Mouse (Mus musculus) adrenal gland, postnatal 10 days (tissue): Measurements from ENCODE around the gene Tnfaip1. TPM values are rescaled to one million over a fixed set of nuclear protein-coding genes. Genes with fewer than 3 reads are reported as not detected.
"Not testable (repeated sequence)": the region's sequence is repeated elsewhere in the genome, so short reads cannot be mapped to it uniquely, and the experiment has no call there.

Experiments used
- DNase-seq: peaks from one replicate; pipeline ENCODE4 v3.0.0; 2021; ENCODE audit warnings: mixed read lengths
- total RNA-seq, 2 experiments: library from RNA; stranded (reverse); gene quantifications; 2 replicates each; pipeline ENCODE4 v1.2.3; 2021

The Tnfaip1 gene
- total RNA-seq, 2 experiments from 2014 or later = 52.2 to 55.1 TPM

GRCm38 (mm10) chr11:78540358-78540757 is 4.2 kb upstream of the Tnfaip1 start:
- peak; percentile 48 for DNase-seq

GRCm38 (mm10) chr11:78536690-78537084 is 555 bp upstream of the Tnfaip1 start:
- no peak for DNase-seq

- peak; percentile 47 for DNase-seq
These were observed 604 bp downstream of the Tnfaip1 start for GRCm38 (mm10) chr11:78535376-78536079.

- no peak for DNase-seq
These were observed 1.6 kb downstream of the Tnfaip1 start for GRCm38 (mm10) chr11:78534516-78534915.

GRCm38 (mm10) chr11:78531515-78531914 is 4.6 kb downstream of the Tnfaip1 start:
- not testable (repeated sequence) for DNase-seq

- DNase-seq = peak; percentile 33
These were observed 5.1 kb downstream of the Tnfaip1 start for GRCm38 (mm10) chr11:78531046-78531445.

GRCm38 (mm10) chr11:78530001-78530400 is 6.1 kb downstream of the Tnfaip1 start:
- DNase-seq = no peak

- DNase-seq = no peak
These were observed 7.4 kb downstream of the Tnfaip1 start for GRCm38 (mm10) chr11:78528714-78529113.

- DNase-seq = no peak
These were observed 11.3 kb downstream of the Tnfaip1 start for GRCm38 (mm10) chr11:78524838-78525237.

GRCm38 (mm10) chr11:78523241-78523955 is 12.7 kb downstream of the Tnfaip1 start:
- DNase-seq = no peak

GRCm38 (mm10) chr11:78522481-78522997 is 13.6 kb downstream of the Tnfaip1 start:
- no peak for DNase-seq

- no peak for DNase-seq
These were observed 14.3 kb downstream of the Tnfaip1 start for GRCm38 (mm10) chr11:78521880-78522279.

GRCm38 (mm10) chr11:78518931-78519330 is 17.2 kb downstream of the Tnfaip1 start:
- DNase-seq = no peak

- DNase-seq = no peak
These were observed 20.4 kb downstream of the Tnfaip1 start for GRCm38 (mm10) chr11:78515549-78516325.

GRCm38 (mm10) chr11:78513106-78513790 is 22.9 kb downstream of the Tnfaip1 start:
- DNase-seq = no peak

GRCm38 (mm10) chr11:78512025-78512957 is 23.8 kb downstream of the Tnfaip1 start, which contains the start of the genes Tmem199 and Poldip2:
Gene Tmem199 (minus strand): TSS chr11:78512172.
Gene Poldip2 (plus strand): TSS chr11:78512193.
- DNase-seq = peak; percentile 94

- DNase-seq = no peak
These were observed 27.0 kb downstream of the Tnfaip1 start for GRCm38 (mm10) chr11:78509148-78509547.

- DNase-seq = no peak
These were observed 30.7 kb downstream of the Tnfaip1 start for GRCm38 (mm10) chr11:78505430-78505829.

GRCm38 (mm10) chr11:78502909-78503650 is 33.1 kb downstream of the Tnfaip1 start, which contains the start of gene Sebox:
Gene Sebox (plus strand): TSS chr11:78503447.
- DNase-seq = no peak

- no peak for DNase-seq
These were observed 34.6 kb downstream of the Tnfaip1 start for GRCm38 (mm10) chr11:78501529-78501928.
